Mouse (Mus musculus): ENCODE measurements at regions not wholly inside any gene's neighbourhood (a gene's known extent, or its start where the extent isn't known, plus 50 kb on each side); places are given as distances from the start of the nearest gene placed in this dataset.

- Histone ChIP-seq H3K4me1 (peaks cover 16% of the 10 kb centered on the region), H3K27me3 (replicated peaks) (peaks cover 30% of the 10 kb centered on the region), H3K9me3 (no peaks in the 10 kb centered on the region), H3K9ac (no peak overlapping the region), H3K4me2 (no peak overlapping the region), H3K27ac (replicated peaks) (no peak overlapping the region), H3K36me3 (no peaks in the 10 kb centered on the region), H3K4me3 (no peak overlapping the region)
- no peak for ATAC-seq (ENCODE audit: extremely low read depth, insufficient number of reproducible peaks, low FRiP score, low TSS enrichment)
- 71% methylated on average over 3 of the region's 3 CpGs for WGBS
These were observed 203.9 kb downstream of the Uaca start for GRCm38 (mm10) chr9:60998086-60998785.

GRCm38 (mm10) chr9:60999001-60999529 is 204.7 kb downstream of the Uaca start:
- no peak for ATAC-seq (ENCODE audit: extremely low read depth, insufficient number of reproducible peaks, low FRiP score, low TSS enrichment)
- WGBS, result 30% methylated on average over 6 of the region's 6 CpGs

GRCm38 (mm10) chr9:61000232-61000631 is 205.9 kb downstream of the Uaca start:
- no peak overlapping the region for H3K4me3 ChIP-seq

More at GRCm38 (mm10) chr9:60999001-60999529, 204.7 kb downstream of the Uaca start:
- Histone ChIP-seq H3K4me1 (peaks cover 16% of the 10 kb centered on the region), H3K36me3 (no peaks in the 10 kb centered on the region), H3K27me3 (replicated peaks) (peaks cover 27% of the 10 kb centered on the region), H3K27ac (replicated peaks) (no peak overlapping the region), H3K9ac (no peak overlapping the region), H3K4me3 (no peak overlapping the region), H3K9me3 (no peaks in the 10 kb centered on the region), H3K4me2 (no peak overlapping the region)

GRCm38 (mm10) chr9:61002572-61002971 is 208.2 kb downstream of the Uaca start:
- Histone ChIP-seq H3K9me3 (no peaks in the 10 kb centered on the region), H3K4me3 (no peak overlapping the region), H3K4me1 (no peaks in the 10 kb centered on the region), H3K36me3 (no peaks in the 10 kb centered on the region), H3K27me3 (replicated peaks) (peaks cover 31% of the 10 kb centered on the region), H3K27ac (replicated peaks) (no peak overlapping the region), H3K9ac (no peak overlapping the region), H3K4me2 (no peak overlapping the region)
- no peak for ATAC-seq (ENCODE audit: extremely low read depth, insufficient number of reproducible peaks, low FRiP score, low TSS enrichment)
- 76% methylated on average over 5 of the region's 5 CpGs for WGBS

More at GRCm38 (mm10) chr9:61000232-61000631, 205.9 kb downstream of the Uaca start:
- H3K4me1 ChIP-seq, result peaks cover 5% of the 10 kb centered on the region
- ATAC-seq (ENCODE audit: extremely low read depth, insufficient number of reproducible peaks, low FRiP score, low TSS enrichment), result no peak
- no peaks in the 10 kb centered on the region for H3K9me3 ChIP-seq
- H3K9ac ChIP-seq, result no peak overlapping the region
- H3K4me2 ChIP-seq, result no peak overlapping the region
- H3K36me3 ChIP-seq, result no peaks in the 10 kb centered on the region
- H3K27me3 ChIP-seq (replicated peaks), result peaks cover 33% of the 10 kb centered on the region
- 80% methylated on average over 11 of the region's 11 CpGs for WGBS
- H3K27ac ChIP-seq (replicated peaks), result no peak overlapping the region

GRCm38 (mm10) chr9:61008446-61008845 is 214.1 kb downstream of the Uaca start:
- no peak overlapping the region for H3K4me3 ChIP-seq
- H3K9me3 ChIP-seq, result peaks cover 5% of the 10 kb centered on the region
- no peak overlapping the region for H3K27ac ChIP-seq (replicated peaks)
- ATAC-seq (ENCODE audit: extremely low read depth, insufficient number of reproducible peaks, low FRiP score, low TSS enrichment), result no peak
- H3K4me2 ChIP-seq, result no peak overlapping the region
- H3K36me3 ChIP-seq, result no peaks in the 10 kb centered on the region
- peaks cover 11% of the 10 kb centered on the region; the same call in 1 of the 2 replicates for H3K27me3 ChIP-seq (replicated peaks)
- 23% methylated on average over 1 of the region's 1 CpGs for WGBS
- no peak overlapping the region for H3K9ac ChIP-seq
- no peaks in the 10 kb centered on the region for H3K4me1 ChIP-seq

DNA sequence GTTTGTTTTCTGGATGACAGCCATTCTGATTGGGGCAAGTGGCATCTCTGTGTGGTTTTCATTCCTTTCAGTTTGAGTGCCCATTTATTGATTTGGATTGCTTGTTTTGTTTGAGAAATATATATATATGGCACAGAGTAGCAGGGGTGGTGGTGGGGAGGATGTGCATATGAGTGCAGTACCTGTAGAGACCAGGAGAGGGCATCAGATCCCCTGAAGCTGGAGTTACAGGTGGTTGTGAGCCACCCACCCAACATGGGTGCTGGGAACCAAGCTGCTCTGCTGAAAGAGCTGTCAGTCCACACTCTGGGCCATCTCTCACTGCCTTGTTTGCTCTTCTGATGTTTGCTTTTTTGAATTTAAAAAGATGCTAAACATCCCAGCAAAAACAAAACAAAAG is 216.7 kb downstream of the Uaca start:
- no peak overlapping the region for H3K9ac ChIP-seq

GRCm38 (mm10) chr9:61012771-61013540 is 218.6 kb downstream of the Uaca start:
- Histone ChIP-seq H3K9me3 (peaks cover 5% of the 10 kb centered on the region), H3K4me2 (no peak overlapping the region), H3K4me1 (no peaks in the 10 kb centered on the region), H3K27ac (replicated peaks) (no peak overlapping the region), H3K36me3 (no peaks in the 10 kb centered on the region), H3K9ac (no peak overlapping the region), H3K27me3 (replicated peaks) (peaks cover 29% of the 10 kb centered on the region), H3K4me3 (no peak overlapping the region)
- ATAC-seq (ENCODE audit: extremely low read depth, insufficient number of reproducible peaks, low FRiP score, low TSS enrichment), result no peak
- WGBS, result 54% methylated on average over 19 of the region's 19 CpGs

More for the DNA sequence above, 216.7 kb downstream of the Uaca start:
- Histone ChIP-seq H3K27me3 (replicated peaks) (peaks cover 16% of the 10 kb centered on the region; the same call in 1 of the 2 replicates), H3K9me3 (peaks cover 5% of the 10 kb centered on the region), H3K4me3 (no peak overlapping the region), H3K27ac (replicated peaks) (no peak overlapping the region), H3K4me2 (no peak overlapping the region), H3K4me1 (no peaks in the 10 kb centered on the region), H3K36me3 (no peaks in the 10 kb centered on the region)
- no peak for ATAC-seq (ENCODE audit: extremely low read depth, insufficient number of reproducible peaks, low FRiP score, low TSS enrichment)

- ATAC-seq (ENCODE audit: extremely low read depth, insufficient number of reproducible peaks, low FRiP score, low TSS enrichment), result no peak
- H3K9ac ChIP-seq, result no peak overlapping the region
- H3K4me2 ChIP-seq, result no peak overlapping the region
- no peak overlapping the region for H3K27ac ChIP-seq (replicated peaks)
- H3K4me1 ChIP-seq, result no peaks in the 10 kb centered on the region
- peaks cover 5% of the 10 kb centered on the region for H3K9me3 ChIP-seq
- H3K27me3 ChIP-seq (replicated peaks), result peaks cover 41% of the 10 kb centered on the region
- 66% methylated on average over 8 of the region's 8 CpGs for WGBS
- H3K36me3 ChIP-seq, result no peaks in the 10 kb centered on the region
- H3K4me3 ChIP-seq, result no peak overlapping the region
These were observed 219.8 kb downstream of the Uaca start for GRCm38 (mm10) chr9:61014151-61014550.

GRCm38 (mm10) chr9:61015374-61015890 is 221.1 kb downstream of the Uaca start:
- Histone ChIP-seq H3K9me3 (peaks cover 5% of the 10 kb centered on the region), H3K27me3 (replicated peaks) (peaks cover 44% of the 10 kb centered on the region), H3K4me1 (no peaks in the 10 kb centered on the region), H3K27ac (replicated peaks) (no peak overlapping the region), H3K4me3 (no peak overlapping the region), H3K4me2 (no peak overlapping the region), H3K9ac (no peak overlapping the region), H3K36me3 (no peaks in the 10 kb centered on the region)
- WGBS, result 66% methylated on average over 15 of the region's 15 CpGs
- no peak for ATAC-seq (ENCODE audit: extremely low read depth, insufficient number of reproducible peaks, low FRiP score, low TSS enrichment)

GRCm38 (mm10) chr9:61016673-61017072 is 222.3 kb downstream of the Uaca start:
- Histone ChIP-seq H3K9ac (no peak overlapping the region), H3K27ac (replicated peaks) (no peak overlapping the region), H3K4me2 (no peak overlapping the region), H3K4me1 (no peaks in the 10 kb centered on the region), H3K36me3 (no peaks in the 10 kb centered on the region), H3K4me3 (no peak overlapping the region), H3K9me3 (peaks cover 5% of the 10 kb centered on the region; the same call in 1 of the 2 replicates), H3K27me3 (replicated peaks) (peaks cover 44% of the 10 kb centered on the region)
- 55% methylated on average over 10 of the region's 10 CpGs for WGBS
- ATAC-seq (ENCODE audit: extremely low read depth, insufficient number of reproducible peaks, low FRiP score, low TSS enrichment), result no peak

DNA sequence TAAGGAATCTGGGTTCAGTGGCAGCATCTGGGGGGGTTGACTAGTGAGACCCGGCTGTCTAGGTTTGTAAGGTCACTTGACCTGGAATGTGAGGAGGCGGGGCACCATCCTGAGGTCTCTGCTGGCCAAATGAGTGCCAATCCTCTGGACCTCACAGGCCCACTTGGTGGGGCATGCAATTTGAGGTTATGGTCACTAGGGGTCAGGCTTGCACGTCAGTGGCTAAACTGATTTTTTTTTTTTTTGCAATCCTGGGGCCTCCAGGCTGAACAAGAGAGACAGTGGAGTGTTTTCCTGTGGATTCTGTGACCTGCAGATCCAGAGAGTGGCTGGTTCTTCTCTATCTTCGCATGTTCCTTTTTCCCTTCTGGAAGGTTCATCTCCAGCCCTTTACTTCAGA is 225.6 kb downstream of the Uaca start:
- no peak for ATAC-seq (ENCODE audit: extremely low read depth, insufficient number of reproducible peaks, low FRiP score, low TSS enrichment)
- H3K27ac ChIP-seq (replicated peaks), result no peak overlapping the region
- H3K36me3 ChIP-seq, result no peaks in the 10 kb centered on the region
- no peak overlapping the region for H3K9ac ChIP-seq
- no peak overlapping the region for H3K4me2 ChIP-seq
- 55% methylated on average over 4 of the region's 4 CpGs for WGBS
- H3K27me3 ChIP-seq (replicated peaks), result peaks cover 56% of the 10 kb centered on the region
- peaks cover 5% of the 10 kb centered on the region; the same call in 1 of the 2 replicates for H3K9me3 ChIP-seq
- H3K4me3 ChIP-seq, result no peak overlapping the region
- no peaks in the 10 kb centered on the region for H3K4me1 ChIP-seq

Measured in heart, embryonic 13.5 days (tissue).